Mouse (Mus musculus): ENCODE data around the gene Olfml1.

- TF ChIP-seq CTCF (IDR thresholded peaks at IDR 0.05; ENCODE audit: borderline replicate concordance, extremely low read depth, insufficient read depth, insufficient read length) (no peak), POLR2A (IDR thresholded peaks at IDR 0.05; ENCODE audit: borderline replicate concordance, extremely low read depth, insufficient read depth, insufficient read length, poor library complexity, severe bottlenecking) (no peak)
These were observed 31.9 kb upstream of the Olfml1 start for GRCm38 (mm10) chr7:107535311-107535710.
